Mouse (Mus musculus): ENCODE measurements around the gene Fam19a2.

- TF ChIP-seq POLR2A (IDR thresholded peaks at IDR 0.05; ENCODE audit: borderline replicate concordance, extremely low read depth, insufficient read depth, insufficient read length, poor library complexity, severe bottlenecking) (no peak), CTCF (IDR thresholded peaks at IDR 0.05; ENCODE audit: borderline replicate concordance, extremely low read depth, insufficient read depth, insufficient read length) (no peak)
Observed at GRCm38 (mm10) chr10:123222785-123223184, 41.0 kb upstream of the Fam19a2 start.

All from brain, embryonic 14.5 days (tissue).